Mouse (Mus musculus): ENCODE data around the gene Rpl23. TPM values are rescaled to one million over a fixed set of nuclear protein-coding genes. Genes with fewer than 3 reads are reported as not detected.
"Not testable (repeated sequence)": the region's sequence is repeated elsewhere in the genome, so short reads cannot be mapped to it uniquely, and the experiment has no call there.

Rpl23 gene
- polyA plus RNA-seq, 1 experiment from 2014 or later, result 327 TPM

DNA sequence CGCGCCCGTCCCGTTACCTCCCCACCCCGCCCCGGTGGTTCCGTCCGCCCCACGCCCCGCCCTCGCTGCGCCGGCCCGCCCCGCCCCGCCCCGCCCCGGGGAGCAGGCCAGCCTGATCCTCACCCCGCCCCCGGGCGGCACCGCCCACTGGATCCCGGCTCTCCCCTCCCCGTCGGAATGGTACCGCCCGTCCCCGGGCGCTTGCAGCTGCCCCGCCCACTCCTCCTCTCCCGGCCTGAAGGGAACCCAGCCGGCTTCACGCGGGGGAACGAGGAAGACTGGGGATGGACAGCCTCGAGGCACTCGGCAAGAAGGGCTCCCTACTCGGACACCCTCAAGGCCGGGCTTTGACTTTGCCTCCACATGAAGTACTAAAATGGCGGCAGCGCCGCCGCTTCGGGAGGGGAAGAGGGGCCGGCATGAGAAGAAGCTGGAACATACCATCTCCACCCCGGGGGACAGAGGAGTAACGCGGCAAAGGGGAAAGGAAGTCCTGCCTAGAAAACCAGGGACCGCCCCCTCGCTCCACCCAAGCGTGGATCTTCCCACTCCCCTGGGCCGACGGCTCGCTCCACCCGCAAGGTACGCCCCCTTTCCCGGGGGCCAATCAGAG is 37.4 kb downstream of the Rpl23 start:
- H3K4me1 ChIP-seq, result peaks cover 40% of the 10 kb centered on the region
- peak overlapping the region; percentile 57 for H3K4me2 ChIP-seq (replicated peaks)
- peaks cover 35% of the 10 kb centered on the region for H3K36me3 ChIP-seq
- ATAC-seq (replicated peaks), result peak; percentile 96
- peak overlapping the region; percentile 99 for H3K27ac ChIP-seq (replicated peaks)
- under 1% methylated on average over 42 of the region's 57 CpGs for WGBS
- H3K27me3 ChIP-seq, result no peaks in the 10 kb centered on the region
- no peaks in the 10 kb centered on the region for H3K9me3 ChIP-seq
- H3K9ac ChIP-seq (replicated peaks), result peak overlapping the region; percentile 94
- H3K4me3 ChIP-seq, result peak overlapping the region; percentile 83

GRCm38 (mm10) chr11:97744063-97744717 is 38.0 kb downstream of the Rpl23 start, which contains the start of gene Pip4k2b:
Pip4k2b (minus strand) TSS chr11:97744704.
- Histone ChIP-seq H3K4me1 (peaks cover 40% of the 10 kb centered on the region), H3K27me3 (no peaks in the 10 kb centered on the region), H3K4me3 (peak within 1 kb of the TSS; percentile 83), H3K9ac (replicated peaks) (peak within 1 kb of the TSS; percentile 94), H3K4me2 (replicated peaks) (peak within 1 kb of the TSS; percentile 57), H3K27ac (replicated peaks) (peak within 1 kb of the TSS; percentile 99), H3K36me3 (peaks cover 29% of the 10 kb centered on the region), H3K9me3 (no peaks in the 10 kb centered on the region)
- peak; percentile 33 for ATAC-seq (replicated peaks)
- under 1% methylated on average over 45 of the region's 63 CpGs for WGBS

GRCm38 (mm10) chr11:97743423-97743822 is 38.8 kb downstream of the Rpl23 start:
- Histone ChIP-seq H3K9me3 (no peaks in the 10 kb centered on the region), H3K27ac (replicated peaks) (peak overlapping the region; percentile 99; the same call in 1 of the 2 replicates), H3K27me3 (no peaks in the 10 kb centered on the region), H3K9ac (replicated peaks) (peak overlapping the region; percentile 81), H3K36me3 (peaks cover 23% of the 10 kb centered on the region), H3K4me1 (peaks cover 40% of the 10 kb centered on the region), H3K4me3 (peak overlapping the region; percentile 83), H3K4me2 (replicated peaks) (peak overlapping the region; percentile 57)
- ATAC-seq (replicated peaks), result no peak
- 30% methylated on average over 9 of the region's 9 CpGs for WGBS

- peaks cover 46% of the 10 kb centered on the region for H3K4me1 ChIP-seq
- ATAC-seq (replicated peaks), result no peak
- no peaks in the 10 kb centered on the region for H3K9me3 ChIP-seq
- WGBS, result 69% methylated on average over 9 of the region's 9 CpGs
- peaks cover 16% of the 10 kb centered on the region for H3K36me3 ChIP-seq
- H3K27ac ChIP-seq (replicated peaks), result no peak overlapping the region
- no peaks in the 10 kb centered on the region for H3K27me3 ChIP-seq
- H3K4me3 ChIP-seq, result peak overlapping the region; percentile 83
- peak overlapping the region; percentile 81; the same call in 1 of the 2 replicates for H3K9ac ChIP-seq (replicated peaks)
- H3K4me2 ChIP-seq (replicated peaks), result peak overlapping the region; percentile 57
Measured at GRCm38 (mm10) chr11:97742591-97742990, 39.6 kb downstream of the Rpl23 start.

DNA sequence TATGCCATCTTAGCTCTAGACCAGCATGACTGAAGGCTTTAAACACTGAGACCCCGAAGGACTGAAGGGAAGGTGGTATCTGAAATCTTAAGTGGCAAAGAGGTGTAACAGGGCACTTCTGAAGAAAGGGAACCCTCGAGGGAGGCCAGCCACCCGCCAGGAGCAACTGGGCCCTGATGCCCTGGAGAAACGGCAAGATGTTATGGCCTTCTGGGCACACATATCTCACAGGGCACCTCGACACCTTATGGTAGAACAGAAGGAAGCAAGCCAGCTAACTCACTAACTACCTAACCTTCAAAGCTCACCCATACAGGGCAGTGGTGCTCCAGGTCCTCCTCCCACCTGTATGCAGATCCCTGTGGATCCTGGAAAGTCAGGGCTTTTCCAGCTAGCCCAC is 40.1 kb downstream of the Rpl23 start:
- peak overlapping the region; percentile 57; the same call in 1 of the 2 replicates for H3K4me2 ChIP-seq (replicated peaks)
- H3K9me3 ChIP-seq, result no peaks in the 10 kb centered on the region
- H3K4me1 ChIP-seq, result peaks cover 48% of the 10 kb centered on the region
- H3K4me3 ChIP-seq, result no peak overlapping the region
- H3K27me3 ChIP-seq, result no peaks in the 10 kb centered on the region
- 91% methylated on average over 5 of the region's 5 CpGs for WGBS
- no peak overlapping the region for H3K9ac ChIP-seq (replicated peaks)
- peaks cover 12% of the 10 kb centered on the region for H3K36me3 ChIP-seq
- ATAC-seq (replicated peaks), result no peak
- H3K27ac ChIP-seq (replicated peaks), result no peak overlapping the region

- H3K36me3 ChIP-seq, result no peaks in the 10 kb centered on the region
- 36% methylated on average over 7 of the region's 7 CpGs for WGBS
- H3K4me3 ChIP-seq, result no peak overlapping the region
- no peak overlapping the region for H3K4me2 ChIP-seq (replicated peaks)
- ATAC-seq (replicated peaks), result no peak
- H3K9ac ChIP-seq (replicated peaks), result no peak overlapping the region
- H3K27ac ChIP-seq (replicated peaks), result no peak overlapping the region
- no peaks in the 10 kb centered on the region for H3K27me3 ChIP-seq
- H3K4me1 ChIP-seq, result peaks cover 43% of the 10 kb centered on the region
- no peaks in the 10 kb centered on the region for H3K9me3 ChIP-seq
Measured at GRCm38 (mm10) chr11:97740190-97740589, 42.0 kb downstream of the Rpl23 start.

GRCm38 (mm10) chr11:97739155-97739554 is 43.1 kb downstream of the Rpl23 start:
- H3K36me3 ChIP-seq, result no peaks in the 10 kb centered on the region
- H3K9ac ChIP-seq (replicated peaks), result no peak overlapping the region
- H3K27ac ChIP-seq (replicated peaks), result no peak overlapping the region
- H3K4me2 ChIP-seq (replicated peaks), result no peak overlapping the region
- H3K4me3 ChIP-seq, result no peak overlapping the region
- no peaks in the 10 kb centered on the region for H3K9me3 ChIP-seq
- ATAC-seq (replicated peaks), result no peak
- H3K4me1 ChIP-seq, result peaks cover 43% of the 10 kb centered on the region
- WGBS, result 89% methylated on average over 3 of the region's 3 CpGs
- no peaks in the 10 kb centered on the region for H3K27me3 ChIP-seq

- WGBS, result 69% methylated on average over 6 of the region's 6 CpGs
- H3K4me2 ChIP-seq (replicated peaks), result no peak overlapping the region
- H3K36me3 ChIP-seq, result no peaks in the 10 kb centered on the region
- H3K27me3 ChIP-seq, result no peaks in the 10 kb centered on the region
- no peaks in the 10 kb centered on the region for H3K9me3 ChIP-seq
- H3K4me1 ChIP-seq, result peaks cover 41% of the 10 kb centered on the region
- H3K4me3 ChIP-seq, result no peak overlapping the region
- H3K9ac ChIP-seq (replicated peaks), result no peak overlapping the region
- no peak for ATAC-seq (replicated peaks)
- H3K27ac ChIP-seq (replicated peaks), result no peak overlapping the region
Measured at GRCm38 (mm10) chr11:97738703-97739102, 43.5 kb downstream of the Rpl23 start.

DNA sequence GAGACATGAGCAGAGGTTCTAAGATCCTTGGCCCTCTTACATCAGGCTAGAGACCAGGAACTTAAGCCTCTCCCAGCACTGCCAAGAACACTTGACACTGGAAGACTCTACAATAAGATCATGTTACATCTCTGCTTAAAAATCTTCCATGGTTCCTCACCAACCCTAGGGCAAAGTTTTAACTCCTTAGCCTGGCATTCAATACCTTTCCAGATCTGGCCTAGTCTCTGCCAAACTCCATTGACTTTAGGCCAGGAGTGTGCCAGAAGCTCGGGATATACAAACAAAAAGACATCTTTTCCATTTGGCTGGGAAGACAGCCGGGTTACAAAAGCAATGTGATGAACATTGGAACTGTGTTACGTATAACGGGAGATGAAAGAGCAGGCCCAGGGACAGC is 44.6 kb downstream of the Rpl23 start:
- H3K27ac ChIP-seq (replicated peaks), result peak overlapping the region; percentile 9; the same call in 1 of the 2 replicates
- peaks cover 30% of the 10 kb centered on the region for H3K4me1 ChIP-seq
- 51% methylated on average over 4 of the region's 4 CpGs for WGBS
- no peak overlapping the region for H3K9ac ChIP-seq (replicated peaks)
- H3K27me3 ChIP-seq, result no peaks in the 10 kb centered on the region
- no peak overlapping the region for H3K4me2 ChIP-seq (replicated peaks)
- H3K36me3 ChIP-seq, result no peaks in the 10 kb centered on the region
- no peak overlapping the region for H3K4me3 ChIP-seq
- no peak for ATAC-seq (replicated peaks)
- no peaks in the 10 kb centered on the region for H3K9me3 ChIP-seq

DNA sequence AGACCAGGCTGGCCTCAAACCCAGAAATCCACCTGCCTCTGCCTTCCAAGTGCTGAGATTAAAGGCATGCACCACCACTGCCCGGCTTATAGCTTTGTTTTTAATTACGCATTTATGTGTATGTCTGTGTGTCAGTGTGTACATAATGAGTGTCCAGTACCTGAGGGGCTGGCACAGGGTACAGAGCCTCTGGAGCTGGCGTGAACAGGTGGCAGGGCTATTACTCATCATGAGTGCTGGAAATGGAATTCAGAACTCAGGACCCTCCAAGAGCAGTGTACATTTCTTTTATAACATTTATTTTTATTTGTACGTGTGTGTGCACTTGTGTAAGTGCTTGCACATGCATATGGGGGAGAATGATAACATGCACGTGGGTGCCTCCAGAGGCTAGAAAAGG is 45.6 kb downstream of the Rpl23 start:
- Histone ChIP-seq H3K9me3 (no peaks in the 10 kb centered on the region), H3K27ac (replicated peaks) (no peak overlapping the region), H3K4me2 (replicated peaks) (no peak overlapping the region), H3K36me3 (peaks cover 7% of the 10 kb centered on the region; the same call in 1 of the 2 replicates), H3K4me1 (peaks cover 22% of the 10 kb centered on the region), H3K9ac (replicated peaks) (no peak overlapping the region), H3K4me3 (no peak overlapping the region), H3K27me3 (no peaks in the 10 kb centered on the region)
- 92% methylated on average over 5 of the region's 5 CpGs for WGBS
- no peak for ATAC-seq (replicated peaks)

DNA sequence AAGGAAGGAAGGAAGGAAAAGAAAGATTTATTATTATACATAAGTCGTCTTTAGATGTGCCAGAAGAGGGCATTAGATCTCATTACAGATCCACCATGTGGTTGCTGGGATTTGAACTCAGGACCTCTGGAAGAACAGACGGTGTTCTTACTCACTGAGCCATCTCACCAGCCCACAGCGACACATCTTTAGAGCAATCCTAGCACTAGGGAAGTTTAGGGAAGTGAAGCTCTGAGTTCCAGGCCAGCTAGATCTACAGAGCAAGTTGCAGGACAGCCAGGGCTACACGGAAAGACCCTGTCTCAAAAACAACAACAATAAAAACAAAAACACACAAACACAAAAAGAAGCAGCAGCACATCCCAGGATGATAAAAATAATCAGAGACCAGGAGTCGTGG is 47.4 kb downstream of the Rpl23 start:
- 88% methylated on average over 5 of the region's 5 CpGs for WGBS
- H3K4me3 ChIP-seq; H3K27ac ChIP-seq (replicated peaks); H3K4me1 ChIP-seq; H3K9me3 ChIP-seq; ATAC-seq (replicated peaks); H3K9ac ChIP-seq (replicated peaks); H3K27me3 ChIP-seq; H3K4me2 ChIP-seq (replicated peaks): not testable (repeated sequence)
- H3K36me3 ChIP-seq, result peaks cover 22% of the 10 kb centered on the region; the same call in 1 of the 2 replicates

DNA sequence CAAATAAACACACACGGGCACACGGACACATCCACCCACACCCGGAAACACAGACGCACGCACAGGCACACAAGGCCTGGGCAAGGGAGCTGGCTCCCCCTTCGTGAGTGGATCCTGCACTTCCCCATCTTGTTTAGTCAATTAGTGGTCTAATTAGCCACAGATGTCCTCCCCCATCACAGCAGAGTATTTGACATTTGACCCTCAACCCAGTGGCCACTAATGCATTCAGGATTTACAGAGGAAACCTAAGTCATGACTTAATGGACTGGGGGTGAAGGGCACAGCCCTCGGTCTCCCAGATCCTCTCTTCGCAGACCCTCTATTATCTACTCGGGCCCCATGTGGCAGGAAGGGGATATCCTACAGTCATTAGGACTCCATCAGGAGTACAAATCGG is 48.5 kb downstream of the Rpl23 start:
- no peak overlapping the region for H3K27ac ChIP-seq (replicated peaks)
- peaks cover 8% of the 10 kb centered on the region for H3K4me1 ChIP-seq
- 39% methylated on average over 10 of the region's 10 CpGs for WGBS
- H3K4me3 ChIP-seq, result no peak overlapping the region
- H3K36me3 ChIP-seq, result peaks cover 30% of the 10 kb centered on the region; the same call in 1 of the 2 replicates
- no peaks in the 10 kb centered on the region for H3K9me3 ChIP-seq
- no peak for ATAC-seq (replicated peaks)
- H3K27me3 ChIP-seq, result no peaks in the 10 kb centered on the region
- H3K9ac ChIP-seq (replicated peaks), result no peak overlapping the region
- no peak overlapping the region for H3K4me2 ChIP-seq (replicated peaks)

Measured in forebrain, embryonic 15.5 days (tissue).